Mouse (Mus musculus) urinary bladder, postnatal 4 days (tissue): ENCODE measurements around the gene Mier2.

Experiments
- DNase-seq, 2 experiments: peaks; one replicate each; pipeline ENCODE4 v3.0.0; 2021 to 2022; ENCODE audit warnings: low spot score in 2 of 2

Mier2 gene

DNA sequence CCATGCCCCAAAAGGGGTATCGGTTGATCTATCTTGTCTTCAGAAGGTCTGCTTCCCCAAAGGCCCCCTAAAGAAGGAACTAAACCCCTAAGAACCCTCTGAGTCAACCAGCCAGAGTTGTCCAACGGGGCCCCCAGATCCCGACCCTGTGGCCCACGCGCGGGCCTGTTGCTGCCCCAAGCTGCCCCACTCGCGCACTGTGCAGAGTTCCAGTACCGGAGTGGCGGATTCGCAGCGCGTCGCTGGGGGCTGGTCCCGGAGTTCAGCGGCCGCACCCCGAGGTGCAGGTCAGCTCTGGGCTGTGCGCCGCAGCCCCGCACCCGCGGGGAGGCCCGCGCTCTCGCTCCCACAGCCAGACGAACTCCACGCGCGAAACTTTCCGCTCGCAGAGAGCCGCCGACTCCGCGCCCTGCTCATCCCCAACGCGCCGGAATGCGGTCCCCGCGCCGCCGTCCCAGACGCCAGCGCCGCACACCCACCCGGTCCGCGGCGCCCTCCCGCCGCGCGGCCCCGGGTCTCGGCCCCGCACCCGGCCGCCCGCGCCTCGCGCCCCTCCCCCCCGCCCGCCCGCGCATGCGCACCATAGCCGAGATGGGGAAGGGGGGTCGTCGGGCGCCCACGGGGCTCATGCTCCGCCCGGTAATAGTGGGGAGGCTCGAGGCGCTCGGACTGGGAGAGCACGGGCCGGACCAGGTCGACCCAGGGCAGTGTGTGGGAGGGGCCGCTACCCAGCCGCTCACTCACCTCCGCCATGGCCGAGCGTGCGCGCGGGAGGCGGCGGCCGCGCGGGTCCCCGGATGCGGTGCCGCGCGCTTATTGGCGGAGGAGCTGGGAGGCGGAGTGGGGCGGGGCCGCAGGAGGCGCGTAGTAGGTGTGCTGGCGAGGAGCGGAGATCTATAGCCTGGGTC lies at the start of gene Mier2:
Gene Mier2, minus strand, starts transcription at position 870 of the 908 bp plus-strand sequence.
- DNase-seq: peak; percentile 78

DNA sequence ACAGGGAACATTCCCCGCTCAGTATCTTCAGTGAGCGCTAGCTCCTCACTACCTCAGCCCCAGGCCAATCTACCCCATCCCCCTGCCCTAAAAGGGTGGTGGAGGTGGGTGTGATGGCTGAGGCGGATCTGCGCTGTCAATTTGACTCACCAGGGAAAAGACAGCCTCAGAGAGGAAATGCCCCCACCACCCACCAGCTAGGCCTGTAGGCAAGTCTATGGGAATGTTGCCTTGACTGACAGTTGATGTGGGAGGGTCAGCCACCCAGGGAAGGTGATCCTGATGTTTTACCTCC lies 42.9 kb upstream of the Mier2 start:
- no peak for DNase-seq

DNA sequence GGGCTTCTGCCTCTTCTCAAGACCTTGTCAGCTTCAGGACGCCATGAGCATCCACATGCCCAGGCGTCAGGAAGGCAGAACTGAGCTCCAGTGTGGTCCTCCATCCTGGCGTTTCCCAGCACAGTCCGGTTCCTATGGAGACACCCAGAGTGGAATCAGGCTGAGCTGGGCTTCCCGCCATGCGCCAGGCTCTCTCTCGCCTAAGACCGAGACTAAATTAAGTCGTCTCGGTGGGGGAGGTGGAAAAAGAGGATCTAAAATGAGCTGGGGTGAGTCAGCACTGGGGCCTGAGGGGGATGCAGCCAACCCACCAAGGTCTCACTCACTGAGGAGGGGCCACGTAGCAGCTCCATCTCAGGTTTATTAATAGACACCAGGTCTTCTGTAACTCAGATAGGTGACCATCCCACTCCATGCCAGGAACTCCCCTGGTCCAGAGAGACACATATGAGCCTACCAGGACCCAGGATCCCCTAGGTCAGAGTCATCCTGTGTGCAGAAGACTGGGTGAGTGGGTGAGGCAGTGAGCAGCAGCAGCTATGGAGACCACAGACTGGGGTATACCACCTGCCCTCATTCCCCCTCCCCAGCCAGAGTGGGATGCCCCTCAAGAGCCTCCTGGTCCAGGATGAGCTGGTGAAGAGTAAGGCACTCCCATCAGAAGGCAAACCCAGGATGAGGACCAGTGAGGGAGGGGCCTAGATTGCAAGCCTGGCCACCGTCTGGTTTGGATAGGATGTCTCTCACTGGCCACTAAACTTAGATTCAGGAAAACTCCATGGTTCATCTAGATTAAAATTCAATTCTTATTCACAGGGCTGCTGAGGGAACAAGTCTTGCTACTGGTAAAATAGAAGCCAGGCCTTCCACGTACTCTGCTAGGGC lies 42.3 kb upstream of the Mier2 start:
- no peak for DNase-seq

DNA sequence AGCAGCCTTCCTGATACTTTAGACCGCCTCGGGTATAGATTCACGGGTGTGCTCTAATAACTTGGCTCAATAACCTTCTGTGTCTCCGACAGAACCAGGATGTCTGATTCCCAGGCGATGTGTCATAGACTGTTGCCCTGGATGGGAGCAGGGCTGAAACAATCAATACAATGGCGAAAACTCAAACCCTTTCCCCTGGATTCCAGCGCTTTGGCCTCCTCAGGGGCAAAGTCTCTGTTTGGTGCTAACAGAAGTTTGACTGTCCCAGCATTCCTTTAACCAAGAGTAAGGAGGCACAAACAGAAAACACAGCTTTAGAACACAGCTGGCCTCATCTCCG lies 40.6 kb upstream of the Mier2 start:
- DNase-seq: no peak

DNA sequence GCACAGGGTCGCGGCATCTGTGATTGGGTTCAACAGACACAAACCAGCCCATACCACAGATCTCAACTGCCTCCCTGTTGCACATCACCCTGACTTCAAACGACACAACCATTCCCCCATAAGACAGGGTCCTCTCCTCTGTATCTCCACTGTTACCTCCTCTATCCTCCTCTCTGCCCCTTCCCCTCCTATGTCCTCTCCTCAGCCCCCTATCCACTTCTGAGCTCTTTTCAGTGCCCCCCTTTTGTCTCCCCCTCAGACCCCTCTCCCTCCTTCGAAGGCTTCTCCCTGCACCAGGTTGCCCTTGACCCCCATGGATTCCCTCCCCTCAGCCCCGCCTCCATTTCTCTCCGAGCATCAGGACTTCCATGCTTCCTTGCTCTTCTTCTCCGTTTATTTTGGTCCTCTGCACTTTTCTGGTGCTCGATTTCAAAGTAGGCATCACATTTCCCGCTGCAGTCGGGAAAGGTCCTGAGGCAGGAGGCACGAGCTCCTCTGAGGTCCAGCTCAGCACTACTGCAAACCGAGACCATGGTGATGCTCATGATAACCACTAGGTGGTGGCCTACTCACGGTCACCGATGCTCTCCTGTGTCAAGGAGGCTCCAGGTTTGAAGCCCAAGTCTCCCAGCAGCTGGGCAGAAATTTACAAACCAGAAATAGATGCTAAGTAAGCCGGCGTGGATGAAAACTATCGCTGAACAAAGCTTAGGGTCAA lies 40.0 kb upstream of the Mier2 start:
- DNase-seq: no peak

DNA sequence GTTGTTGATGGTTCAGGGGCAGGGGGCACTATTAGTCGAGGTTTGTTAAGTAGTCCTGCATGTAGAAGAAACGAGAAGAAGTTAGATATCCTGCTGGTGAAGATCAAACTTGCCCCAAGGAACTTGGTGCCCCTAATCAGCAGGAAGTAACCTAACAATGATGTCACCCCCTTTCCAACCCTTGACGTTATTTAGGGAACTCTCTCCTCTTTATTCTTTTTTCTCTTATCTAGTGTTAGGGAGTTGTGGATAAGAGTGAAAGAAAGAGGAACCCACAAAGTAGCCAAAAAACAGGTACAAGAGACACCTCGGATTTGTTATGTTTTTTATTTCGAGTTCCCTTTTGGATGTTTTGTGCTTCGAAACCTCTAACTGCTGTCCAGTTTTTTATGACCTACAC lies 39.1 kb upstream of the Mier2 start:
- no peak for DNase-seq

DNA sequence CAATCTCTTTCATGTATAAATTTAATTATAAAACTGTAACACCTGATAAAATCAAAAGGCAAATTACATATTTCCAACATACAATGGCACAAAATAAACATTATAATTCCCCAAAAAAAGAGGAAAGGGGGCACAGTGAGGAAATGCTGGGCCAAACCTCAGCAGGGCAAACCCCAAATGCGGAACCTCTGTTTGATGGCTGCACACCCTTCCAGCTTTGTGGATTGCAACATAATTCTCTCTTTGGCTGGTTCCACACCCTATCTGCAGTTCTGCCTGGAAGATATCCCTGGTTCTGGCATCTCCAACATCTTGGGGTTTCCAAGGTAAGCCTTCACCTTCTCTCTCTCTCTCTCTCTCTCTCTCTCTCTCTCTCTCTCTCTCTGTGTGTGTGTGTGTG lies 35.7 kb upstream of the Mier2 start:
- DNase-seq: no peak

DNA sequence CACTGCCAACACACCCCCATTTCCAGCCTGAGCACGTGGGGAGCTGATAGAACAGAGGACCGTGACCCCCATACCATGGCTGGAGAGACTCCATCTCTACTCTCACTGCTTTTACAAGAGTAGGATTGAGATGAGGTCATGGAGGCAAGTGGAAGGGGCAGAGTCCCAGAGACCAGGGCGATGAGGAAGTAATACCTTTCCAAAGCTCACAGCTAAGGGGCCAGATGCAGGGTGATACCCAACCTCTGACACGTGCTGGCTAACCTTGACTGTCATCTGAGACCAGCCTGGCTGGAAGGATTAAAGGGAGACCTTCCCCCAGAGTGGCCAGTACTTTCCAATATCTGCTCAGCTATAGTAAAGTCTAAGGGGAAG lies 32.7 kb upstream of the Mier2 start:
- DNase-seq: no peak

DNA sequence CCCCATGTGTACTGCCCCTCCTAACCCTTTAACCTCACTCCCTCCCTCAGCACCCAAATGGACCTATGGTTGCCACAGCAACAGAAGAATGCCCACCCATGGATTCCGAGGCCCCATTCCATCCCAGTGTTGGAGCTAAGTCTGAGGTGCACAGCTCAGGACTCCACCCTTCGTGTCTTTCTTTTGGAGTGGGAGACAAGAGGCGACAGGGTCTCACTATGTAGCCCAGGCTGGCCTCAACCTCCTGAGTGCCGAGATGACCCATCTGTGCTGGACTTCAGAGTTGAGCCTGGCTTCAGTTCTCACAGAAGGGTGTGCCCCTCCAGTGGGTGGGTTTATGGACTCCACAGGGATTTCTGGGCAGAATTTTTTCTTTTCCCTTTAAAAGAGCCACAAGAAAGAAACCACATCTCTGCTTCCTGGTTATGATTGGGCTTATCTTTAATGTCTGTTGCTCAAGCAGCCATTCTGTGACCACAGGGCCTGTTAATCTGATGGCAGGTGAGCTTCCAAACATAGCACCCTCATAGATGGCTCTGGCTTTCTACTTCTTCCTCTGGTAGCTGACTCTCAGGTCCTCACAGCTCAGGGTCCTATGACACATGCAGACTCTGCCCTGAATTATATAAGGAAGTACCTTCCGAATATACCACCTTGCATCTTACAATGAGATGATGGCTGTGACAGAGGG lies 32.2 kb upstream of the Mier2 start, which contains the start of gene Theg:
Gene Theg, minus strand, starts transcription at position 271 of the 691 bp plus-strand sequence.
- no peak for DNase-seq

DNA sequence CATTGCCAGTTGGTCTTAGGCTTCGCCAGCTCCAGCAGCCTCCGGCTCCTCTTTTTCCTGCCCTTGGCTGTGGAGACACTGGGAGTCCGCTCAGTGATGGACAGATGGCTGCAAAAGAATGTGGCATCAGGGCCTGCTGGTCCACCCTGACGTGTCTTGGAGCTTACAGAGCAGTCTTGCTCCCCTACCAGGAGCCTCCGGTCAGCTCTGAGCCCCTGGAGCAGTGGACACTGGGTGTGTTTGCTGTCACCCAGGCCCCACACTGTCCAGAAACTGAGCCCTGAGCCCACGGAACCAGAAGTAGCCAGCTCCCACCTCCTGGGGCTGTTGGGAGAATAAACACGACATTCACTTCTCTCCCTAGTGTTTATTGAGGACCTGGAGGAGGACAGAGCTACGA lies 31.2 kb upstream of the Mier2 start:
- no peak for DNase-seq

DNA sequence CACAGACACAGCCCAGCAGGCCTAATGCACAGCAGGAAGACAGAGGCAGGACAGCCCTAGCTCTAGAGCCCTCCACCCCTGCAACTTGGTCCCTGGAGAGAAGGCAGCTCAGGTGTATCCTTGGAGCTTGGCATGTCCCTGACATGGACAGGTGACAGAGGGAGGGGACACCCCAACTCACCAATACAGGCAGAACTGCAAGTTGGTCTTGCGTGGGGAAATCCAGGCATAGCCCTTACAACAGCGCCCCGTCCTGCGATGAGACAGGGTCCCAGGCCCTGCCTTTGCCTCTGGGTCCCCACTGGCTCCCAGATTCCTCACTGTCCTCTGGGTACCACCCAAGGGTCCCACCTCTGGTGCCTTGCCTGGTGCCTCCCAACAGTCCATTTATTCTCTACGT lies 30.7 kb upstream of the Mier2 start:
- DNase-seq: no peak

DNA sequence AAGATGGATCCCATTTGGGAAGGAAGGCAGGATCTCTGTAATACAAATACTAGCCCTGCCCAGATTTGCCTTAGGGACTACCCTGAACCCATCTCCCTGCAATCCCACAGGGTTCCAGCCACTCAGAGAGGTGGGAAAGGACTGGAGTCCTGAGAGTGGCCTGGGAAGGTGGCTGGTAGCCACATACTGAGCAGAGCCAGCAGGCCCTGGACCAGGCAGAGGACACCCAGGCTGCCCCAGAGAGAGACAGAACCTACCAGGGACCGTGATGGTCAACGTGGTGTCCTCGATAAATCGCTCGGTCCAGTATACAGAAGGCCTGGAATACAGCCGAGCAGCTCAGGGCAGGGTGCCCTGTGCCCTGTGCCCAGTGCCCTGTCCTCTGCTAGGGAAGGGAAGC lies 30.1 kb upstream of the Mier2 start:
- DNase-seq: no peak

DNA sequence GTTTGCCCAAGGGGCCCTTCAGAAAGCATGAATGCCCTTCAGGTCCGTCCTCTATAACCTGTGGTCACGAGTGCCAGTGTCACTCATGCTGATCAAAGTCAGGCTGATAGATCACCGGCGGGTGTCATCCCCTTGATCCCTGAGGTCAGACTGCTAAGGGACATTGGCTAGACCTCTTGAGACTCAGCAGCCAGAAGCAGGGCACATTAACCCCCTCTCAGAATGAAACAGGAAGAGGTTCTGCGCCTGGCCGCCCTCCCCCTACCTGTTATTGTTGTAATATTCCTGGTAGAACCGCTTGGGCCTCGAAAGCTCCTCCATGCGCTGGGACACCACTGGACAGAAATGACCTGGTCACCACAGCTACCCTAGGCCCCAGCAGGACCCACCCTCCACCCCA lies 29.4 kb upstream of the Mier2 start:
- no peak for DNase-seq

DNA sequence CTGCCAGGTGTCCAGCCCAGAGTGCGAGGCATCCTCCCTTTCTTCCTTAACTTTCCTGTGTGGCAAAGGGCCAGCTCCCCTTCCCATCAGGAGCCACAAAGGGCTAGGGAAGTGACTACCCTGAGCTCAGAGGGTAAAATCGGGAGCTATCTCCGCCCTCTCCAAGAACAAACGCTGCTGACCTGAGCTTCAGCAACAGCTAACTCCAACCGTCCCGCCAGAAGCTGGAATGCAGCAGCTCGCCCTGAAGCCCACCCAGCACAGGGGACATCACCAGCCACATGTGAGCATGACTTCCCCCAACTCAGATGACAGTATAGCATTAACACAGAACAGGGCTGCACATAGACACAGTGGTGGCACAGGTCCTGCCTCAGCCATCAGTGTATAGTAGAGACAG lies 29.0 kb upstream of the Mier2 start:
- no peak for DNase-seq

DNA sequence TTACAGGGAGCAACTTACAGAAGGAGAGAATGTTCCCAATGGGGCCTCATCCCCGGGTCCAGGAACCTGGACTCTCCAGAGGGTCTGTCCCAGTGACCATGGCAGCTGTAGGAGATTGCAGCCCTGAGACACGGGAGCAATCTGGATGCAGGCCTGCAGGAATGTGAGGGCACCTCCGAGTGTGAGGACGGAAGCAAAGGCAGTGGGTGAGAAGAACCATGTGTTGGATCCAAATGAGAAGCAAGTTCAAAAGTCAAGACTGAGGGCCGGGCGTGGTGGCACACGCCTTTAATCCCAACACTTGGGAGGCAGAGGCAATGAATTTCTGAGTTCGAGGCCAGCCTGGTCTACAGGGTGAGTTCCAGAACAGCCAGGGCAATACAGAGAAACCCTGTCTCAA lies 26.5 kb upstream of the Mier2 start:
- no peak for DNase-seq

DNA sequence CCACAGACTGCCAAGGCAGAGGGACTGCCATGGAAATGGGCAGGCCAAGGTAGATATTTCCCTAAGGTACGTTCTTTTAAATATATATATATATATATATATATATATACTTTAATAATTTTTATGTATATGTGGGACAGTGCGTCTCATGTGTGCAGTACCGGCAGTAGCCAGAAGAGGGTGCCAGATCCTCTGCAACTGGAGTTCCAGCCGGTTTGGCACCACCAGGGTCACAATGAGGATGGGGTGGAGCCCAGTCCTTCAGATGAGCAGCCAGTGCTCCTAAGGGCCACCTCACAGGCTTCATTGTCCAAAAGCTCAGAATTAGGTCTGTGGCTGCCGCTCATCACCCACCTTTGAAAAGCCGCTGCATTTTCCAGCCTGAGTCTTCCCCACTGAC lies 25.8 kb upstream of the Mier2 start:
- no peak for DNase-seq

DNA sequence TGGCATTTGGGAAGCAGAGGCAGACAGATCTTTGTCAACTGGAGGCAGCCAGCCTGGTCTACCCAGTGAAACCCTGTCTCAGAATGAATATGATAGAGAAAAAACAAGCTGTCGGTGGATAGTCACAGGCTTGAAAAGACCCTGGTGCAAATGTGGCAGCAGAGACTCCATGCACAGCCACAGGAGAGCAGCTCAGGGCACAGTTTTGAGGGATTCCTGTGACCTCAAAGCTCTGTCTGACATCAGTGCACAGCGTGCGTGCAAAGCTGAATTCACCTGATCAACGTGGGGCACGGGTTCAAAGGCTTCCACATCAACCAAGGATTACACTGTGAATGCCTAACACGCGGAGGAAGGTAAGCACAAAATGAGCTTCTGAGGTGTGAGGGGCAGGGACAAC lies 25.4 kb upstream of the Mier2 start:
- no peak for DNase-seq

DNA sequence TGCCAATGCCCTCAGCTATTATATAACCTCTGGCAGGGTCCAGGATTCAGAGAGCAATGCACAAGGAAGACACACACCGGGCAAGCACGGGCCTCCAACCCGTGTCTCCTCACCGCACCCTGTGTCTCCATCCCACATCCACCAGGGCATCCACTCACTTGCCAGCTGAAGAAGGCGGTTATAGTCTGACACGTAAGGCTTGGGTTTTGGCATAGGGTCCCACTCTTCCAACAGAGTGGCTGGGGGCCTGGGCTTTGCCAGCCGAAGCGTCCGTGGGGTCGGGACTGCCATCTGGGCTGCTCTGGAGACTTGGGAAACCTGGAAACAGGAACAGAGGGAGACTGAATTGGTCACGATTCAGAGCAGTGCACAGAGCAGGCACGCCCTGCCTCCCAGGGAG lies 24.8 kb upstream of the Mier2 start:
- no peak for DNase-seq

DNA sequence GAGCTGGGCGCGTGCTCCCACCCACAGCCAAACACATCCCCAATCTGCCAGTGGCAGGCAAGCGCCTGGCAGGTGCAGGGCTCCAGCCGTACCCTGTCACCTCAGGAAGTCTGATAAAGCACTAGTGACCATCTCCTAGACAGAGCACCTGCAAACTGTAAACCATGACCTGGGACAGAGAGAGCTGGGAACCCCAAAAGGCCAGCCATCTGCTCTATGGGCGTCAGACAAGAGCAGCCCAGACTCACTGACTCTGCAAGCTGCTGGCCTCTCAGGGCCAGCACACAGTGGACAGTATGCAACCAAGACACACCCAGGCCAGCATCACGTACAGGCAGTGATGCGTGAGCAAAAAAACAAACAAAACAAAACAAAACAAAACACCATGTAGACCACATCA lies 23.9 kb upstream of the Mier2 start:
- no peak for DNase-seq

DNA sequence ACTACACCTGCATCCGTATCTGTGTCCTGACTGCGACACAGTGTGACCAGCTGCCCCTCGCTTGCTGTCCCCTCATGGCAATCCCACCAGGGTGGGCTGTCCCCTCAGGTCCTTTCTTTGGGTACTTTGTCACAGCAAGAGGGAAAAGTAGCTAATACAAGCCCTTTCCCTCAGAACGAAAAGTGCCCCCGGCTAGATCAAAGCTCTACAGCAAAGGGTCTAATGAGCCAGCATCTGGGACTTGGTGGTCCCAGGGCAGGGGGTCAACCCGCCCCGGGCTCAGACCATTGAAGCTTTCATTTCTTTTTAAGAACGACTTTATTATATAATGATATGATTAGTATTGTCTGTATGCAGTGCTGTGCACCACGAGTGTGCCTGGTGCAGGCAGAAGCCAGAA lies 23.3 kb upstream of the Mier2 start:
- no peak for DNase-seq

DNA sequence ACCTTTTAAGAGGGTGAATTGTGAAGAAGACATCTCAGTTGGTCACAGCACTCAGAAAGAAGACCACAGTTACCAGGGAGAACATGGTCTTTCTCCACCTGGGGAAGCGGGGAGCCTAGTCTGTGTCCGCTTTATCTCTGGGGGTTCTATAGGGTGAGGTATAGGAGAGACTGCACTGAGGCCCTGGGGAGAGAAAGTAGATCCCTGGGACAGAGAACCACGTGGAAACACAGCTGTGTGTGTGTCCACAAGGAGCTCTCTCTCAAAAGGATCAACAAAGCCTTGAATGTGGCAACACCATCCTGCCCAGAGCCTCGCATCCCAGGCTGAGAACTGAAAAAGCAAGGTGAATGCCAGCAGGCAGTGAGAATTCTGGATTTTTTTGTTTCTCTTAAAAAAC lies 22.4 kb upstream of the Mier2 start:
- DNase-seq: no peak

DNA sequence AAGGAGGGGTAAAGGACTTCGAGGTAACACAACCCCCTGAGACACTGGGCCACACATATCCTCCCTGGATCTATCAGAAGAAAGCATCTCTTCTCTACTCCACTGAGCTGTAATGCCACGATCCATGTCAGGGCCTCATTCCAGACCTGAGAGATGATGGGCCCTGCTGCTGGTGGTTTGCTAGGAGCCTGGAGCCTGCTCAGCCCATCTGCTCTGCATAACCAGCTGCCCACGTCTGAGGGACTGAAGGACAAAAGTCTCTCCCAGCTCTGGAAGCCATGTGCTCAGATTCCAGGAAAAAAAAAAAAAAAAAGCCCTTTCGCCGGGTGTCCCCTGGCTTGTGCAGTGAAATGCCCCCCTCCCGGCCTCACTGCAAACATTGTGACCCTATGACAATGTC lies 20.8 kb upstream of the Mier2 start:
- DNase-seq: no peak
